Mouse (Mus musculus): ENCODE measurements around the gene Chrdl2.

The Chrdl2 gene

DNA sequence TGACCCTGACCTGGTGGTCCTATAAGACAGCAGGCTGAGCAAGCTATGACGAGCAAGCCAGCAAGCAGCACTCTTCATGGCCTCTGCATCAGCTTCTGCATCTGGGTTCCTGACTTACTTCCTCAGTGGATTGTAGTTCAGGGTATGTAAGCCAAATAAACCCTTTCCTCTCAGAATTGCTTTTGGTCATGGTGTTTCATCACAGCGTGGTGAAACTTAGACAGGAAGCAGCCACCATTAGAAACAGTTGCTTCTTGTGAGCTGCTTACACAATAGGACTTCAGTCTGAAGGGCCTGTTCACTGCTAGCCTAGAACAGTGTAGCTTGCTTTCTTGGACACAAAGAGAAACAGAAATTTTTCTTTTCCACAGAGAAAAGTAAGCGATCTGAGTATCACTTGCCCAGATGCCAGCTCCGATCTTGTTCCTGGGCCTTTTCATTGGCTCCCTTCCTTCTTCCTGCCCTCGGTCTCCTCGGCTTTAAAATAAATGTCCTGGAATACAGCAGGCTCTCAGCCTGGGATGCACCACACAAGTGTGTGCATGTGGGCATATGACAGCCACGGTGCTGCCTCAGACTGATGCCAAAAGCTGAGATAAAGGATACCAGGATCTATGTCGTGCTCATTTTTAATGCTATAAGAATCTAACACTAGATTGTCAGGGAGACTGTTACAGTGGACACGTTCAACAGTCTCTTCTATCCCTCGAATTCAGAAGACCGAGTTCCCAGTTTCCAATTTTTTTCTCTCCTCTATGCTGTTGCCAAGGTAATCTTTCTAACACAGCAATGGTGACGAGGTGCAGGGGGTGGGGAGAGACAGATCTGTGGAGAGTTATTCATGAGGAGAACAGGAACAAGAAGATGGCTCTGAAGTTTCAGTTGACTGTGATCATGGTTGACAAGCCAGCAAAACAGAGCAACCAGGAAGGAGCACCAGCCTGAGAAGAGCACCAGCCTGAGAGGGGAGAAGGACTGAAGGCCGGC is 23.4 kb upstream of the Chrdl2 start:
- no peak for DNase-seq (ENCODE audit: low read depth, low spot score)

DNA sequence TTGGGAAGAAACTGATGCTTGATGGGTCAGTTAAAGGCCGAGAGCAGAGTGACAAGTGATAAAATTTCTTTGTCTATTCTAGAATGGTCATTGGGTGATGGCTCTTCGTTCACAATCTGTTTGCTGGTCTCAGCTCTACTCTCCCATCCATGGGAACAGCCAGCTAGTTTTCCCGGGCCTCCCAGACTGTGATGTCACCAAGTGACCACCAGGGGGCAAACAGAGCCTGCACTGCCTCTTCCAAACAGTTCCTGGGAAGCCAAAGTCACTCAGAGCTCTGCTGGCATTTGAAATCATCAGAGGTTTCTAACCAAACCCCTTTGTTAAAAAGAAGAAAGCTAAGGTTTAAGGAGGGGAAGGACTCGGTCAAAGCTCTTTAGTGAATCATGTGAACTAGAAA is 17.2 kb upstream of the Chrdl2 start:
- DNase-seq (ENCODE audit: low read depth, low spot score) = peak; percentile 42

- DNase-seq (ENCODE audit: low read depth, low spot score) = no peak
These were observed 15.9 kb upstream of the Chrdl2 start for GRCm38 (mm10) chr7:99989844-99990760.

DNA sequence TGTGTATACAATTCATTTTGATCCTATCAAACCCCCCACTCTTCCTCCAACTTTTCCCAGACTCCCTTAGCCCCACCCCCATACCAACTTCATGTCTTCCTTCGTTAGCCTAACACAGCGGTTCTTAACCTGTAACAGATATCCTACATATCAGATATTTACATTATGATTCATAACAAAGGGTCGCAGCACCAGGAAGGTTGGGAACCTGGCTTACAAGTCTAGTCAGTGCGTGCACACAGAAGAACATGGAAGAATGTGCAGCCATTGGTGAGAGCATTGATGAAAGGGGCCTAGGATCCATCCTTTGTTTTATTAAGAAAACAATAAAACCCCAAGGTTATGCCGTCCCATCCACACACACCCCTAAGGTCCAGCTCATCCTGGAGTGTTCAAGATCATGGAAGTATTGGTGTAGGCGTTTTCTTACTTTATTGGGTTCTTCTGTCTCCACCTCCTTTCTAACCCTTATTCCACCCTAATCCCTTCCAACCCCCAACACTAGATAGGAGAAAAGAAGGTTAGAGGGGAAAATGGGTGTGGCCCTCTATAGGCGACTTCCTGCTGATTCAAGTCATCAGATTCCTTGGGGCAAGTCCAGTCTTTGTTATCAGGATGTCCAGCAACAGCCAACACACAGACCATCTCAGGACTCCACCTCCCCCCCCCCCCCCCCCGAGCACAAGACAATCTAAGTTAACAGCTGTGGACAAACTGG is 14.8 kb upstream of the Chrdl2 start:
- no peak for DNase-seq (ENCODE audit: low read depth, low spot score)

DNA sequence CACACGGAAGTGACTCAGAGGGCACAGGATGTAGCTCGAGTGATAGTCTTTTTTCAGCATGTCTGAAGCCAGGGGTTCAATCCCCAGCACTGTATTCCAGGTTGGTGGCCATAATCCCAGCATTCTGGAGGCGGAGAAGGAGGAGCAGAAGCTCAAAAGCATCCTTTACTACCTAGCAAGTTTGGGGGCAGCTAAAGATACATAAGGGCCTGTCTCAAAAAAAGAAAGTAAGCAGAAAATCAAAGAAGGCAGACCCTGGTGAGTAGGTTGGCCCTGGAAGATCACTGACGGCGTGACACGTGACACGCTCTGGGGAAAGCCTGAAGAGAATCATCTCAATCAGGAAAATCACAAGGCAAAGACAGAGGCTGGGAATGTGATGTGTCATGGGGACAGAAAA is 12.8 kb upstream of the Chrdl2 start:
- no peak for DNase-seq (ENCODE audit: low read depth, low spot score)

DNA sequence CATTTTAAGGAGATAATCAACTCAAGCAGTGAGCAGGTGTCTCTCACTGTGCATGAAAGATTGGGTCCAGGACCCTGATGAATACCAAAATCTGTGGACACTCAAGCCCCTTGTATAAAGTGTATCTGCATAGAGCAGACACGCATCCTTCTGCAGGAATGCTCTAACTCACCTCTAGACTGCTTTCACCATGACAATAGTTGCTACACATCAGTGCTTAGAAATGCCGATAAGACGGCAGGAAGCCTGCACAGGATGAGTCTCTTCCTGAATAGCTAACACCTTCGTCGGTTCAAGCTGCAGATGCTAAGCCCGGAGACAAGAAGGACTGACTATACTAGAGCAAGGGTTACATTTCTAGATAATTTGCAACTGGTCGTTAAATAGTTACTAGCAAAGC is 10.8 kb upstream of the Chrdl2 start:
- DNase-seq (ENCODE audit: low read depth, low spot score) = no peak

DNA sequence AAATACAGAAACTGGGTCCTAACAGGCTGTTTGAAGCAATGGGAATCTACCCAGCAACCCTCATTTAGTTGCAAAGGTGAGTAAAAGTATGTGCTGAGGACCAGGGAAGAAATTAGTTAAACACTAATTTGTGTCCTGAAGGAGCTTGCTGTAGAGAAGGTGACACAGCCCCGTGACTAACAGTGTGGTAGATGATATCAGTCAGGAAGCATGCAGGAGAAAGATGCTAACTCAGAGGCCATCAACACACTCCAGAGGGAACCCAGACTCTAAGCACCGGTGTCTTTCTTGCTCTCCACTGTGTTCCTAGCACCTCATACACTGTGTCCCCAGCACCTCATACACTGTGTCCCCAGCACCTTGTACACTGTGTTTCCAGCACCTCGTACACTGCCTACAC is 7.3 kb upstream of the Chrdl2 start:
- DNase-seq (ENCODE audit: low read depth, low spot score) = no peak

DNA sequence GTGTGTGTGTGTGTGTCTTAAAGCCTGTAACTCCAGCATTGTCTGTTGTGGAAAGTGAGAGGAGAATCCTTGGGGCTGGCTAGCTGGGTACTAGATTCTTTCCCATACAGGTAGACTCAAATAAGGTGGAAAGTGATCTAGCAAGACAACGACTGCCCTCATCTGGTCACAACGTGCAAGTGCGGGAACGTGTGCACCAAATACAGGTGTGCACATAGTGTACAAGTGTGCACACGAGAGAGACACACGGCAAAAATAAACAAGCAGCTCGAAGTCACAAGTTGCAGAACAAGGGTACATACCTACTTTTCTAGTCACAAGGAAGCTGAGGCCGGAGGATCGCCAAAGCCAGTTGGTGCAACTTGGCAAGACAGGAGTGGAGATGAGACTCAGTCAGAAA is 2.2 kb upstream of the Chrdl2 start:
- no peak for DNase-seq (ENCODE audit: low read depth, low spot score)

- DNase-seq (ENCODE audit: low read depth, low spot score) = no peak
These were observed 439 bp downstream of the Chrdl2 start for GRCm38 (mm10) chr7:100006411-100006810.

GRCm38 (mm10) chr7:100008765-100009164 is 2.8 kb downstream of the Chrdl2 start:
- no peak for DNase-seq (ENCODE audit: low read depth, low spot score)

- no peak for DNase-seq (ENCODE audit: low read depth, low spot score)
These were observed 3.7 kb downstream of the Chrdl2 start for GRCm38 (mm10) chr7:100009640-100010039.

GRCm38 (mm10) chr7:100010711-100011110 is 4.7 kb downstream of the Chrdl2 start:
- no peak for DNase-seq (ENCODE audit: low read depth, low spot score)

DNA sequence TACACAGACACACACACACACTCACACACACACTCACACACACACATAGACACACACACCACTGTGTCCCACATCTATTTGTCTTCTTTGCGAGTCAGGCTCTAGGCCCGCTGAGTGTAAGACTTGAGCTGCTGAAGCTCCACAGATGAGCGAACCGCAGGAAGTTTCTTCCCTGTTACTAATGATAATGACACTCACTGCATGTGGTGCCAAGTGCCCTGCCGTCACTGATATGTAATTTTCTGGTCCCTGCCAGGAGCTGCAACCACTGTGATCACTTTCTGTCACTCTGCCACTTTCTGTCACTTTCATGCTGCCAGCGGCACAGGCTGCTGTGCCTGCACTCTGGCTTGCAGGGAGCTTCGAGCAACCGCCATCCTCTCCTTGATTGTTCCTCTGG is 6.1 kb downstream of the Chrdl2 start:
- no peak for DNase-seq (ENCODE audit: low read depth, low spot score)

GRCm38 (mm10) chr7:100012515-100012914 is 6.5 kb downstream of the Chrdl2 start:
- no peak for DNase-seq (ENCODE audit: low read depth, low spot score)

- DNase-seq (ENCODE audit: low read depth, low spot score) = no peak
These were observed 8.2 kb downstream of the Chrdl2 start for GRCm38 (mm10) chr7:100014123-100014600.

- no peak for DNase-seq (ENCODE audit: low read depth, low spot score)
These were observed 11.1 kb downstream of the Chrdl2 start for GRCm38 (mm10) chr7:100017056-100017455.

GRCm38 (mm10) chr7:100027353-100027752 is 21.4 kb downstream of the Chrdl2 start:
- no peak for DNase-seq (ENCODE audit: low read depth, low spot score)

DNA sequence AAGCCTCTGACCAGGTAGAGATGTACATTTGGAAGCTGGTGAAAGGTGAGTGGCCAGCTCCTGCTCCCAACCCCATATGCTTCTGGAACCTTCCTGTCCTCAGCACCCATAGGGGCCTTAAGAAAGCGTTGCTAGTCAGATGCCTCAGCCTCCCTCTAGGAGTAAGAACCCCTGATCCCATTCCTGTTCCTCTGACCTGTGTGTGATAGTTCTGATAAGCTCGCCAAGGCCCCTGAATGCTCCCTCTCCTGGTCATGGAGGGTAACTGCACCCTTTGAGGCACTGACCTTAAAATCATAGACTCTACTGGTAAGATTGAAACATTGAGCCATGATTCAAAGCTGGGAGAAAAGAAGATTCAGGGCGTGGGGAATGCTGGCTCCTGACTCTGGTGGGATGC is 23.3 kb downstream of the Chrdl2 start:
- DNase-seq (ENCODE audit: low read depth, low spot score) = peak; percentile 20

- no peak for DNase-seq (ENCODE audit: low read depth, low spot score)
These were observed 25.2 kb downstream of the Chrdl2 start for GRCm38 (mm10) chr7:100030996-100031749.

DNA sequence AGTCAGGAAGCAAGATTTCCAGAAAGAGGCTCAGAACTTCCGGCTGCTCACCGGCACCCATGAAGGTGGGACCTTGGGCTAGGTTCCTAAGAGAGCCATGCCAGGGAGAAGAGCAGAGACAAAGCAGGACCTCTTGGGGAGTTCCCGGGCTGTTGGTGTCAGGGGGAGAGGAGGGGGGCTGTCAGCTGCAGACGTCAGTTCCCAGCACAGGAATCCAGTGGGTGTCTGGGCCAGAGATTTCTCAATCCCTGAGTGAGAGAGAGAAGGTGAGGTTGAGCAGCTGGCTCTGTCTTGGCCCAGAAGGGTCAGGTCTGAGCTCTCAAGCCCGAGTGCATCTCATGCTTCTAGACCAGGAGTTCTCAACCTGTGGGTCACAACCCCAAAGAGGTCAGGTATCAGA is 27.7 kb downstream of the Chrdl2 start:
- no peak for DNase-seq (ENCODE audit: low read depth, low spot score)
